Mouse (Mus musculus) cerebellum, adult 2 months (tissue): ENCODE measurements around the gene Arfrp1.

Experiments
- CTCF ChIP-seq: fragments of 200-500 bp; IDR thresholded peaks from 2 replicates; pipeline ENCODE4 v1.5.1; 2011; ENCODE audit warnings: low read depth, mild to moderate bottlenecking, control low read depth, low read length, moderate library complexity, borderline replicate concordance; ENCODE audit not compliant: insufficient read depth
- POLR2A ChIP-seq: fragments of 200-500 bp; IDR thresholded peaks from 2 replicates; pipeline ENCODE4 v1.6.1; 2011; ENCODE audit warnings: low read length, control low read depth, borderline replicate concordance; ENCODE audit not compliant: insufficient read depth

- no peak for TF ChIP-seq POLR2A
- no peak for TF ChIP-seq CTCF
Observed at GRCm38 (mm10) chr2:181381107-181381506, 15.9 kb upstream of the Arfrp1 start.
